Mouse (Mus musculus) CH12.LX (cell line): Measurements from ENCODE around the gene Prkce. TPM values are rescaled to one million over a fixed set of nuclear protein-coding genes. Genes with fewer than 3 reads are reported as not detected.

Experiments
- DNase-seq: peaks from one replicate; pipeline ENCODE4 v3.0.0-alpha.2; 2013; ENCODE audit errors: extremely low read depth
- H3K27ac ChIP-seq: 2 replicates; pipeline ENCODE4 v1.5.1; 2012; ENCODE audit warnings: low read depth, mild to moderate bottlenecking, control low read depth, moderate library complexity; ENCODE audit not compliant: insufficient read depth
- H3K27me3 ChIP-seq: replicated peaks from 2 replicates; pipeline ENCODE3; 2012; ENCODE audit warnings: inconsistent platforms
- H3K36me3 ChIP-seq, 2 experiments: replicated peaks in 1 of 2; 2 replicates each; pipeline versions ENCODE3 to v1.6.1; 2012; ENCODE audit warnings: inconsistent platforms in 1 of 2, low read length in 1 of 2, mild to moderate bottlenecking in 1 of 2, mixed read lengths in 1 of 2, moderate library complexity in 1 of 2; ENCODE audit not compliant: control insufficient read depth in 1 of 2, insufficient read depth in 1 of 2
- H3K4me1 ChIP-seq, 2 experiments: 2 replicates each; pipeline ENCODE4 v1.6.1; 2012; ENCODE audit warnings: inconsistent platforms in 1 of 2, moderate library complexity in 1 of 2; ENCODE audit not compliant: insufficient read depth in 2 of 2, control insufficient read depth in 1 of 2
- H3K4me2 ChIP-seq: 2 replicates; pipeline ENCODE4 v1.6.1; 2012; ENCODE audit warnings: low read depth, mild to moderate bottlenecking, control low read depth; ENCODE audit not compliant: poor library complexity, insufficient read depth, severe bottlenecking
- H3K4me3 ChIP-seq, 3 experiments: fragments of 150-350 bp in 1 of 3; sonication (generic) in 1 of 3; replicated peaks in 1 of 3; 2 replicates each; pipeline versions ENCODE3 to v1.5.1; 2011 to 2012; ENCODE audit warnings: low read depth in 2 of 3, low read length in 2 of 3, mild to moderate bottlenecking in 2 of 3, moderate library complexity in 2 of 3, control low read depth in 1 of 3, improper control_type of control experiment in 1 of 3, inconsistent platforms in 1 of 3, mixed read lengths in 1 of 3; ENCODE audit not compliant: poor library complexity in 1 of 3
- H3K79me2 ChIP-seq: replicated peaks from 2 replicates; pipeline ENCODE4 v1.6.1; 2012; ENCODE audit warnings: mild to moderate bottlenecking, moderate library complexity; ENCODE audit not compliant: control insufficient read depth, poor library complexity, insufficient read depth, severe bottlenecking; ENCODE audit errors: extremely low read depth
- H3K9ac ChIP-seq: 2 replicates; pipeline ENCODE4 v1.6.1; 2012; ENCODE audit warnings: low read depth, mild to moderate bottlenecking, control low read depth, moderate library complexity; ENCODE audit not compliant: insufficient read depth
- H3K9me3 ChIP-seq: replicated peaks from 2 replicates; pipeline ENCODE3; 2012; ENCODE audit warnings: low read length, inconsistent platforms, mixed read lengths
- BHLHE40 ChIP-seq: IDR thresholded peaks from 2 replicates; pipeline ENCODE4 v1.6.1; 2011; ENCODE audit warnings: mild to moderate bottlenecking, low read depth, low read length, improper control_type of control experiment
- CHD1 ChIP-seq: IDR thresholded peaks from 2 replicates; pipeline ENCODE4 v1.6.1; 2012; ENCODE audit warnings: low read depth, low read length, improper control_type of control experiment, inconsistent platforms
- CHD2 ChIP-seq: IDR thresholded peaks from 2 replicates; pipeline ENCODE4 v1.6.1; 2011; ENCODE audit warnings: low read length, improper control_type of control experiment
- CTCF ChIP-seq, 2 experiments: IDR thresholded peaks in 1 of 2; conservative IDR thresholded peaks in 1 of 2; 2 replicates each; pipeline ENCODE4 v1.5.1; 2011 to 2012; ENCODE audit warnings: low read depth in 2 of 2, low read length in 2 of 2, improper control_type of control experiment in 1 of 2, inconsistent platforms in 1 of 2, mild to moderate bottlenecking in 1 of 2, moderate library complexity in 1 of 2
- E2F4 ChIP-seq: IDR thresholded peaks from 2 replicates; pipeline ENCODE4 v1.6.1; 2011; ENCODE audit warnings: low read depth, low read length, improper control_type of control experiment; ENCODE audit not compliant: insufficient replicate concordance
- ELF1 ChIP-seq: IDR thresholded peaks from 2 replicates; pipeline ENCODE4 v1.6.1; 2014; ENCODE audit warnings: low read depth, mild to moderate bottlenecking, inconsistent platforms, low read length, improper control_type of control experiment
- EP300 ChIP-seq: IDR thresholded peaks from 2 replicates; pipeline ENCODE4 v1.6.1; 2011; ENCODE audit warnings: low read length, improper control_type of control experiment
- ETS1 ChIP-seq: conservative IDR thresholded peaks from 2 replicates; pipeline ENCODE4 v1.6.1; 2012; ENCODE audit warnings: low read depth, mild to moderate bottlenecking, inconsistent platforms, low read length, improper control_type of control experiment, moderate library complexity
- GABPA ChIP-seq: IDR thresholded peaks from 2 replicates; pipeline ENCODE4 v1.6.1; 2012; ENCODE audit warnings: low read depth, low read length, improper control_type of control experiment, inconsistent platforms; ENCODE audit not compliant: insufficient replicate concordance
- HCFC1 ChIP-seq: IDR thresholded peaks from 2 replicates; pipeline ENCODE4 v1.6.1; 2012; ENCODE audit warnings: low read depth, mild to moderate bottlenecking, inconsistent platforms, low read length, improper control_type of control experiment
- IRF4 ChIP-seq: IDR thresholded peaks from 2 replicates; pipeline ENCODE4 v1.6.1; 2014; ENCODE audit warnings: low read depth, mild to moderate bottlenecking, inconsistent platforms, low read length, improper control_type of control experiment
- JUN ChIP-seq: IDR thresholded peaks from 2 replicates; pipeline ENCODE4 v1.6.1; 2011; ENCODE audit warnings: low read depth, mild to moderate bottlenecking, low read length, improper control_type of control experiment, moderate library complexity; ENCODE audit not compliant: insufficient read depth
- MAX ChIP-seq: IDR thresholded peaks from 2 replicates; pipeline ENCODE4 v1.6.1; 2011; ENCODE audit warnings: low read length, improper control_type of control experiment
- MAZ ChIP-seq: IDR thresholded peaks from 2 replicates; pipeline ENCODE4 v1.6.1; 2012; ENCODE audit warnings: low read depth, mild to moderate bottlenecking, inconsistent platforms, low read length, improper control_type of control experiment, moderate library complexity
- MEF2A ChIP-seq: IDR thresholded peaks from 2 replicates; pipeline ENCODE4 v1.6.1; 2014; ENCODE audit warnings: low read depth, mild to moderate bottlenecking, inconsistent platforms, low read length, improper control_type of control experiment, borderline replicate concordance
- MYC ChIP-seq: IDR thresholded peaks from 2 replicates; pipeline ENCODE4 v1.6.1; 2011; ENCODE audit warnings: low read depth, mild to moderate bottlenecking, improper control_type of control experiment, low read length
- NRF1 ChIP-seq: IDR thresholded peaks from 2 replicates; pipeline ENCODE4 v1.6.1; 2014; ENCODE audit warnings: low read depth, mild to moderate bottlenecking, inconsistent platforms, low read length, improper control_type of control experiment, moderate library complexity
- POLR2AphosphoS2 ChIP-seq: IDR thresholded peaks from 2 replicates; pipeline ENCODE4 v1.6.1; 2011; ENCODE audit warnings: low read depth, low read length, improper control_type of control experiment
- RCOR1 ChIP-seq: conservative IDR thresholded peaks from 2 replicates; pipeline ENCODE4 v1.6.1; 2012; ENCODE audit warnings: low read depth, mild to moderate bottlenecking, inconsistent platforms, low read length, improper control_type of control experiment
- SIN3A ChIP-seq: IDR thresholded peaks from 2 replicates; pipeline ENCODE4 v1.6.1; 2012; ENCODE audit warnings: low read length, improper control_type of control experiment, inconsistent platforms
- SMC3 ChIP-seq: IDR thresholded peaks from 2 replicates; pipeline ENCODE4 v1.6.1; 2011; ENCODE audit warnings: low read depth, low read length, improper control_type of control experiment
- TBP ChIP-seq: conservative IDR thresholded peaks from 2 replicates; pipeline ENCODE4 v1.6.1; 2011; ENCODE audit warnings: low read depth, low read length, improper control_type of control experiment
- USF1 ChIP-seq: IDR thresholded peaks from 2 replicates; pipeline ENCODE4 v1.6.1; 2014; ENCODE audit warnings: low read depth, mild to moderate bottlenecking, inconsistent platforms, low read length, improper control_type of control experiment
- ZC3H11A ChIP-seq: IDR thresholded peaks from 2 replicates; pipeline ENCODE4 v1.6.1; 2012; ENCODE audit warnings: low read depth, mild to moderate bottlenecking, inconsistent platforms, low read length, improper control_type of control experiment
- ZKSCAN1 ChIP-seq: IDR thresholded peaks from 2 replicates; pipeline ENCODE4 v1.6.1; 2012; ENCODE audit warnings: low read depth, inconsistent platforms, low read length, improper control_type of control experiment, borderline replicate concordance
- ZMIZ1 ChIP-seq: IDR thresholded peaks from 2 replicates; pipeline ENCODE4 v1.6.1; 2012; ENCODE audit warnings: low read depth, mild to moderate bottlenecking, inconsistent platforms, low read length, improper control_type of control experiment
- dilution Hi-C: fragments of 300-500 bp; cut with MboI; formaldehyde crosslinking; loops from 2 replicates; pipeline ENCODE4 v1.14.3; 2020; ENCODE audit warnings: low sequenced_read_pairs; ENCODE audit not compliant: extremely low pct_unique_long_range_greater_than_20kb, extremely low pct_ligation_motif_present
- in situ Hi-C: fragments of 300-500 bp; cut with MboI; formaldehyde crosslinking; loops from 3 replicates; pipeline ENCODE4 v1.14.3; 2019; ENCODE audit warnings: low sequenced_read_pairs, low pct_ligation_motif_present, low pct_unique_long_range_greater_than_20kb, mixed read lengths
- polyA plus RNA-seq: library from polyadenylated mRNA; unstranded; fragments of >175 nt; gene quantifications from 2 replicates; pipeline ENCODE4 v1.2.1, GENCODE M21; 2012; ENCODE audit warnings: low read depth; ENCODE audit not compliant: insufficient read length
- total RNA-seq, 2 experiments: library from RNA; depleted of rRNA; stranded (reverse); fragments of 300-350 nt in 1 of 2; fragments of >200 nt in 1 of 2; gene quantifications; 2 replicates each; pipeline ENCODE4 v1.2.3; 2012 to 2014

Gene Prkce
- total and polyA plus RNA-seq, 3 experiments, result 4.1 to 13.2 (median 11.4) TPM

- H3K4me3 ChIP-seq, result no peak overlapping the region
- peaks cover 17 to 68% of the 10 kb centered on the region in 2 experiments for H3K36me3 ChIP-seq
- peaks cover 0 to 30% of the 10 kb centered on the region in 2 experiments; a peak in 2 of 4 replicates for H3K4me1 ChIP-seq
- H3K9ac ChIP-seq, result no peak overlapping the region
- no peaks in the 10 kb centered on the region for H3K27me3 ChIP-seq
- dilution Hi-C loops (no loop called here), in situ Hi-C loops (loop anchor here (25.0 kb wide), 1 partner anchor 550 kb away; the partner anchor contains the start of genes Cript and Pigf)
- no peak overlapping the region for H3K27ac ChIP-seq
- TF ChIP-seq MAX, result no peak
- no peak for TF ChIP-seq ZKSCAN1
- TF ChIP-seq MAZ, result no peak
- no peak for TF ChIP-seq HCFC1
- TF ChIP-seq E2F4, result no peak
- no peak for TF ChIP-seq CHD2
- TF ChIP-seq CHD1, result no peak
- TF ChIP-seq ZC3H11A, result no peak
- no peak for TF ChIP-seq MEF2A
- TF ChIP-seq BHLHE40, result no peak
- TF ChIP-seq SMC3, result no peak
- TF ChIP-seq RCOR1, result no peak
- TF ChIP-seq USF1, result no peak
- TF ChIP-seq TBP, result no peak
- TF ChIP-seq ETS1, result no peak
- no peak for TF ChIP-seq SIN3A
- TF ChIP-seq IRF4, result no peak
- no peak for TF ChIP-seq ZMIZ1
- H3K79me2 ChIP-seq, result no peaks in the 10 kb centered on the region
- DNase-seq, result no peak
- H3K4me2 ChIP-seq, result no peak overlapping the region
- no peaks in the 10 kb centered on the region for H3K9me3 ChIP-seq
These were observed 319.9 kb downstream of the Prkce start for GRCm38 (mm10) chr17:86487450-86487849.

- dilution Hi-C loops, result no loop called here
- DNase-seq, result no peak
- no peak overlapping the region for H3K27ac ChIP-seq
- no peak overlapping the region for H3K9ac ChIP-seq
- H3K36me3 ChIP-seq, result peaks cover 19 to 67% of the 10 kb centered on the region in 2 experiments
- TF ChIP-seq RCOR1, result no peak
- no peak for TF ChIP-seq IRF4
- no peak for TF ChIP-seq GABPA
- no peak for TF ChIP-seq ELF1
- TF ChIP-seq SIN3A, result no peak
- no peak for TF ChIP-seq POLR2AphosphoS2
- no peak for TF ChIP-seq JUN
- no peak for TF ChIP-seq EP300
- TF ChIP-seq NRF1, result no peak
- TF ChIP-seq MYC, result no peak
- no peak for TF ChIP-seq ZMIZ1
- TF ChIP-seq CTCF (conservative IDR thresholded peaks at IDR 0.05 in 1 of 2, IDR thresholded peaks at IDR 0.05 in 1 of 2; ENCODE audit: low read depth in 2 of 2, low read length in 2 of 2), result no peak
- H3K27me3 ChIP-seq, result no peaks in the 10 kb centered on the region
- peaks cover 0 to 26% of the 10 kb centered on the region in 2 experiments; a peak in 2 of 4 replicates for H3K4me1 ChIP-seq
- no peak overlapping the region for H3K4me3 ChIP-seq
- no peaks in the 10 kb centered on the region for H3K9me3 ChIP-seq
- H3K4me2 ChIP-seq, result no peak overlapping the region
- H3K79me2 ChIP-seq, result no peaks in the 10 kb centered on the region
- in situ Hi-C loops, result loop anchor here (25.0 kb wide), 1 partner anchor 547 kb away; the partner anchor contains the start of genes Cript and Pigf
These were observed 322.2 kb downstream of the Prkce start for GRCm38 (mm10) chr17:86489827-86490226.
